Mouse (Mus musculus) urinary bladder, adult 18-20 months (tissue): ENCODE measurements around the gene Olfr270.

Source experiments
- DNase-seq, 2 experiments: peaks; one replicate each; pipeline ENCODE4 v3.0.0; 2022; ENCODE audit warnings: low spot score in 2 of 2, mixed read lengths in 2 of 2

Gene Olfr270

GRCm38 (mm10) chr4:52964247-52964646, at the start of gene Olfr270:
Olfr270 (plus strand) TSS chr4:52964547.
- no peak for DNase-seq

- no peak for DNase-seq
Measured at GRCm38 (mm10) chr4:52916659-52917310, 47.6 kb upstream of the Olfr270 start.

GRCm38 (mm10) chr4:52917311-52917688, 47.0 kb upstream of the Olfr270 start:
- DNase-seq, result no peak

GRCm38 (mm10) chr4:52919078-52919477, 45.3 kb upstream of the Olfr270 start, which contains the start of gene Olfr272:
Olfr272 (minus strand) TSS chr4:52919178.
- no peak for DNase-seq

GRCm38 (mm10) chr4:52930480-52930879, 33.9 kb upstream of the Olfr270 start:
- no peak for DNase-seq

GRCm38 (mm10) chr4:52946665-52947064, 17.7 kb upstream of the Olfr270 start:
- no peak for DNase-seq

- DNase-seq, result no peak
Measured at GRCm38 (mm10) chr4:52949005-52949404, 15.3 kb upstream of the Olfr270 start.

GRCm38 (mm10) chr4:52958693-52959092, 5.7 kb upstream of the Olfr270 start:
- no peak for DNase-seq

GRCm38 (mm10) chr4:52985216-52985615, 20.9 kb downstream of the Olfr270 start:
- DNase-seq, result no peak

GRCm38 (mm10) chr4:52986266-52986665, 21.9 kb downstream of the Olfr270 start:
- no peak for DNase-seq

- DNase-seq, result no peak
Measured at GRCm38 (mm10) chr4:52989248-52989647, 24.9 kb downstream of the Olfr270 start, which contains the start of gene Nipsnap3a. Nipsnap3a (plus strand) TSS chr4:52989272.

GRCm38 (mm10) chr4:52999449-52999848, 35.1 kb downstream of the Olfr270 start:
- DNase-seq, result no peak

- no peak for DNase-seq
Measured at GRCm38 (mm10) chr4:53000154-53000553, 35.8 kb downstream of the Olfr270 start.

- DNase-seq, result no peak
Measured at GRCm38 (mm10) chr4:53009183-53009582, 44.8 kb downstream of the Olfr270 start.

GRCm38 (mm10) chr4:53009871-53010270, 45.5 kb downstream of the Olfr270 start:
- no peak for DNase-seq

GRCm38 (mm10) chr4:53011732-53012361, 47.5 kb downstream of the Olfr270 start, which contains the start of gene Nipsnap3b:
Nipsnap3b (plus strand) TSS chr4:53011880.
- DNase-seq, result peak; percentile 93 to 94

- no peak for DNase-seq
Measured at GRCm38 (mm10) chr4:53014421-53014820, 50.1 kb downstream of the Olfr270 start.

GRCm38 (mm10) chr4:53015024-53015423, 50.7 kb downstream of the Olfr270 start:
- DNase-seq, result no peak

GRCm38 (mm10) chr4:53018392-53018791, 54.0 kb downstream of the Olfr270 start:
- no peak for DNase-seq
